Mouse (Mus musculus): ENCODE data around the gene Ddn.

The Ddn gene

GRCm38 (mm10) chr15:98809390-98809789, at the start of gene Ddn:
TSS of gene Ddn (minus strand) at chr15:98809490.
- DNase-seq = no peak

- no peak for DNase-seq
These were observed 44.9 kb upstream of the Ddn start for GRCm38 (mm10) chr15:98854214-98854613.

GRCm38 (mm10) chr15:98853161-98853937, 44.1 kb upstream of the Ddn start:
- peak in 1 of 2 experiments; percentile 24 for DNase-seq

GRCm38 (mm10) chr15:98852733-98853132, 43.4 kb upstream of the Ddn start:
- peak in 1 of 2 experiments; percentile 20 for DNase-seq

GRCm38 (mm10) chr15:98852071-98852470, 42.8 kb upstream of the Ddn start:
- peak; percentile 4 to 22 for DNase-seq

GRCm38 (mm10) chr15:98851229-98851818, 42.0 kb upstream of the Ddn start:
- peak in 1 of 2 experiments; percentile 28 for DNase-seq

- DNase-seq = peak in 1 of 2 experiments; percentile 21
These were observed 41.4 kb upstream of the Ddn start for GRCm38 (mm10) chr15:98850668-98851067.

GRCm38 (mm10) chr15:98849956-98850600, 40.8 kb upstream of the Ddn start:
- DNase-seq = peak in 1 of 2 experiments; percentile 5

- DNase-seq = peak in 1 of 2 experiments; percentile 4
These were observed 39.9 kb upstream of the Ddn start for GRCm38 (mm10) chr15:98849165-98849564.

GRCm38 (mm10) chr15:98846140-98846539, 36.9 kb upstream of the Ddn start:
- DNase-seq = peak in 1 of 2 experiments; percentile 16

GRCm38 (mm10) chr15:98845149-98845548, 35.9 kb upstream of the Ddn start:
- DNase-seq = peak in 1 of 2 experiments; percentile 12

- DNase-seq = peak in 1 of 2 experiments; percentile 23
These were observed 34.4 kb upstream of the Ddn start for GRCm38 (mm10) chr15:98843595-98844223.

- no peak for DNase-seq
These were observed 30.6 kb upstream of the Ddn start for GRCm38 (mm10) chr15:98839671-98840585.

- DNase-seq = no peak
These were observed 29.9 kb upstream of the Ddn start for GRCm38 (mm10) chr15:98839161-98839560.

- DNase-seq = no peak
These were observed 28.4 kb upstream of the Ddn start for GRCm38 (mm10) chr15:98837743-98838103.

GRCm38 (mm10) chr15:98837006-98837742, 27.9 kb upstream of the Ddn start:
- DNase-seq = no peak

GRCm38 (mm10) chr15:98835291-98835690, 26.0 kb upstream of the Ddn start:
- no peak for DNase-seq

- DNase-seq = no peak
These were observed 24.8 kb upstream of the Ddn start for GRCm38 (mm10) chr15:98834059-98834458.

- no peak for DNase-seq
These were observed 24.0 kb upstream of the Ddn start for GRCm38 (mm10) chr15:98833281-98833680.

- DNase-seq = peak in 1 of 2 experiments; percentile 49
These were observed 23.1 kb upstream of the Ddn start for GRCm38 (mm10) chr15:98832161-98833058.
